Mouse (Mus musculus): ENCODE results near the gene 2410002F23Rik. TPM values are rescaled to one million over a fixed set of nuclear protein-coding genes. Genes with fewer than 3 reads are reported as not detected.

2410002F23Rik gene
- polyA plus RNA-seq, 1 experiment from 2014 or later: 125 TPM

GRCm38 (mm10) chr7:44260410-44260809 is 13.9 kb downstream of the 2410002F23Rik start:
- H3K9me3 ChIP-seq (replicated peaks; ENCODE audit: low read length): no peaks in the 10 kb centered on the region
- no peak for TF ChIP-seq CTCF (IDR thresholded peaks at IDR 0.05; ENCODE audit: low read depth)
- H3K36me3 ChIP-seq (ENCODE audit: insufficient read depth, low read length): no peaks in the 10 kb centered on the region
- H3K4me1 ChIP-seq (replicated peaks; ENCODE audit: insufficient read depth, low read length): no peaks in the 10 kb centered on the region
- no peak for ATAC-seq (replicated peaks; ENCODE audit: low FRiP score, low read depth)
- no peak overlapping the region for H3K27ac ChIP-seq
- H3K9ac ChIP-seq (ENCODE audit: low read depth, low read length): no peak overlapping the region
- 74% methylated on average over 6 of the region's 6 CpGs for WGBS
- DNase-seq (ENCODE audit: low spot score): no peak
- H3K27me3 ChIP-seq (ENCODE audit: insufficient read depth, low read length): no peaks in the 10 kb centered on the region; the same call in 1 of the 2 replicates
- H3K4me3 ChIP-seq (replicated peaks; ENCODE audit: low read depth, low read length): no peak overlapping the region
- H3K4me2 ChIP-seq (ENCODE audit: low read length): no peak overlapping the region

GRCm38 (mm10) chr7:44261147-44261546 is 14.6 kb downstream of the 2410002F23Rik start, which contains the start of gene Gm15517:
Gene Gm15517, plus strand, starts transcription at chr7:44261447.
- H3K9ac ChIP-seq (ENCODE audit: low read depth, low read length): no peak within 1 kb of the TSS
- H3K36me3 ChIP-seq (ENCODE audit: insufficient read depth, low read length): no peaks in the 10 kb centered on the region
- no peak within 1 kb of the TSS for H3K4me3 ChIP-seq (replicated peaks; ENCODE audit: low read depth, low read length)
- no peak for DNase-seq (ENCODE audit: low spot score)
- H3K4me2 ChIP-seq (ENCODE audit: low read length): no peak within 1 kb of the TSS
- H3K9me3 ChIP-seq (replicated peaks; ENCODE audit: low read length): no peaks in the 10 kb centered on the region
- no peak for TF ChIP-seq CTCF (IDR thresholded peaks at IDR 0.05; ENCODE audit: low read depth)
- WGBS: 50% methylated on average over 5 of the region's 5 CpGs
- no peaks in the 10 kb centered on the region; the same call in 1 of the 2 replicates for H3K27me3 ChIP-seq (ENCODE audit: insufficient read depth, low read length)
- no peaks in the 10 kb centered on the region for H3K4me1 ChIP-seq (replicated peaks; ENCODE audit: insufficient read depth, low read length)
- no peak for ATAC-seq (replicated peaks; ENCODE audit: low FRiP score, low read depth)
- H3K27ac ChIP-seq: no peak within 1 kb of the TSS

GRCm38 (mm10) chr7:44262791-44263643 is 16.5 kb downstream of the 2410002F23Rik start:
- Histone ChIP-seq H3K9ac (ENCODE audit: low read depth, low read length) (no peak overlapping the region), H3K4me1 (replicated peaks; ENCODE audit: insufficient read depth, low read length) (no peaks in the 10 kb centered on the region), H3K27ac (no peak overlapping the region), H3K36me3 (ENCODE audit: insufficient read depth, low read length) (no peaks in the 10 kb centered on the region), H3K9me3 (replicated peaks; ENCODE audit: low read length) (no peaks in the 10 kb centered on the region), H3K27me3 (ENCODE audit: insufficient read depth, low read length) (no peaks in the 10 kb centered on the region; the same call in 1 of the 2 replicates), H3K4me2 (ENCODE audit: low read length) (peak overlapping the region; percentile 47), H3K4me3 (replicated peaks; ENCODE audit: low read depth, low read length) (no peak overlapping the region; the same call in 1 of the 2 replicates)
- 2% methylated on average over 34 of the region's 34 CpGs for WGBS
- DNase-seq (ENCODE audit: low spot score) (peak; percentile 96), ATAC-seq (replicated peaks; ENCODE audit: low FRiP score, low read depth) (peak; percentile 76)
- peak; percentile 100 for TF ChIP-seq CTCF (IDR thresholded peaks at IDR 0.05; ENCODE audit: low read depth)

- DNase-seq (ENCODE audit: low spot score) (no peak), ATAC-seq (replicated peaks; ENCODE audit: low FRiP score, low read depth) (no peak)
- Histone ChIP-seq H3K4me1 (replicated peaks; ENCODE audit: insufficient read depth, low read length) (no peaks in the 10 kb centered on the region), H3K9me3 (replicated peaks; ENCODE audit: low read length) (no peaks in the 10 kb centered on the region), H3K27me3 (ENCODE audit: insufficient read depth, low read length) (no peaks in the 10 kb centered on the region), H3K9ac (ENCODE audit: low read depth, low read length) (no peak overlapping the region), H3K4me3 (replicated peaks; ENCODE audit: low read depth, low read length) (no peak overlapping the region), H3K4me2 (ENCODE audit: low read length) (no peak overlapping the region), H3K36me3 (ENCODE audit: insufficient read depth, low read length) (no peaks in the 10 kb centered on the region), H3K27ac (no peak overlapping the region)
- TF ChIP-seq CTCF (IDR thresholded peaks at IDR 0.05; ENCODE audit: low read depth): no peak
- 74% methylated on average over 11 of the region's 11 CpGs for WGBS
Measured at GRCm38 (mm10) chr7:44268117-44268516, 21.6 kb downstream of the 2410002F23Rik start.

GRCm38 (mm10) chr7:44269397-44269796 is 22.9 kb downstream of the 2410002F23Rik start:
- no peaks in the 10 kb centered on the region for H3K36me3 ChIP-seq (ENCODE audit: insufficient read depth, low read length)
- no peaks in the 10 kb centered on the region for H3K27me3 ChIP-seq (ENCODE audit: insufficient read depth, low read length)
- no peaks in the 10 kb centered on the region for H3K9me3 ChIP-seq (replicated peaks; ENCODE audit: low read length)
- no peak overlapping the region for H3K27ac ChIP-seq
- no peak for TF ChIP-seq CTCF (IDR thresholded peaks at IDR 0.05; ENCODE audit: low read depth)
- no peak overlapping the region for H3K9ac ChIP-seq (ENCODE audit: low read depth, low read length)
- ATAC-seq (replicated peaks; ENCODE audit: low FRiP score, low read depth) (no peak), DNase-seq (ENCODE audit: low spot score) (no peak)
- WGBS: 79% methylated on average over 2 of the region's 2 CpGs
- no peak overlapping the region for H3K4me3 ChIP-seq (replicated peaks; ENCODE audit: low read depth, low read length)
- H3K4me1 ChIP-seq (replicated peaks; ENCODE audit: insufficient read depth, low read length): no peaks in the 10 kb centered on the region
- H3K4me2 ChIP-seq (ENCODE audit: low read length): no peak overlapping the region

GRCm38 (mm10) chr7:44271309-44271708 is 24.8 kb downstream of the 2410002F23Rik start:
- DNase-seq (ENCODE audit: low spot score): peak; percentile 15
- Histone ChIP-seq H3K27ac (no peak overlapping the region), H3K4me3 (replicated peaks; ENCODE audit: low read depth, low read length) (no peak overlapping the region), H3K36me3 (ENCODE audit: insufficient read depth, low read length) (no peaks in the 10 kb centered on the region), H3K27me3 (ENCODE audit: insufficient read depth, low read length) (no peaks in the 10 kb centered on the region), H3K4me1 (replicated peaks; ENCODE audit: insufficient read depth, low read length) (no peaks in the 10 kb centered on the region), H3K9ac (ENCODE audit: low read depth, low read length) (no peak overlapping the region), H3K9me3 (replicated peaks; ENCODE audit: low read length) (no peaks in the 10 kb centered on the region), H3K4me2 (ENCODE audit: low read length) (no peak overlapping the region)
- ATAC-seq (replicated peaks; ENCODE audit: low FRiP score, low read depth): no peak
- 75% methylated on average over 2 of the region's 2 CpGs for WGBS
- TF ChIP-seq CTCF (IDR thresholded peaks at IDR 0.05; ENCODE audit: low read depth): no peak
